16 mouse cellular contexts compared by ENCODE assay signal in the genomic region with DNA sequence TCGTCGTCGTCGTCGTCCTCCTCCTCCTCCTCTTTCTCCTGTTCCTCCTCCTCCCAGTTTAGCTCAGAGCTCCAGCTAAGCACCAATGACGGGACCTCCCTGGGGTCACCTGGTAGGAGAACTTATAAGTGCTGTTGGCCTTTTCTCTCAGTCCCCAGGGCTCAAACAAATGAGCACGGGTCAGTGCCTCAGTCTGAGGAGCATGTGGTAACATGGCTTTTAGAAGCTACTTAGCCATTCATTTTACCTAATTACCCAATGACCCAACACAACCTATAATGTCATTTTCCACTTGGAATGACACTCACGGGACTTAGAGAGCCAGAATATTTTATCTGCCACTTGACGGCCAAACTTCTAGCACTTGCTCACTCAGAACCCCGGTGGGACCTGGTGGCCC.
"Had no signal": no experiment of that assay in that cellular context is flagged by ENCODE, and none has a peak within 500 bp of the region (broad histone marks: within the 10 kb centered on the region; RNA-seq: fewer than 3 reads in every experiment).

No protein-coding gene starts in this region.

- H3K9ac ChIP-seq: neural tube, embryonic 12.5 days; neural tube, embryonic 13.5 days; neural tube, embryonic 15.5 days; stomach, embryonic 15.5 days had no signal

- H3K27me3 ChIP-seq: neural tube, embryonic 12.5 days; neural tube, embryonic 13.5 days; stomach, embryonic 15.5 days had no signal

- H3K9me3 ChIP-seq: neural tube, embryonic 12.5 days; neural tube, embryonic 13.5 days; neural tube, embryonic 15.5 days; stomach, embryonic 15.5 days had no signal

- DNase-seq: right cerebral cortex, adult 18-20 months; right cerebral cortex, postnatal 14 days; right cerebral cortex, postnatal 25 days; right cerebral cortex, postnatal 4 days; spleen, adult 18-20 months; thymus, adult 18-20 months; thymus, adult 2 months; thymus, postnatal 14 days; thymus, postnatal 25 days; thymus, postnatal 36 days; thymus, postnatal 4 days had no signal

- H3K4me2 ChIP-seq: neural tube, embryonic 12.5 days; neural tube, embryonic 13.5 days; neural tube, embryonic 15.5 days; stomach, embryonic 15.5 days had no signal

- H3K4me3 ChIP-seq: neural tube, embryonic 12.5 days; neural tube, embryonic 13.5 days; neural tube, embryonic 15.5 days; stomach, embryonic 15.5 days had no signal

- H3K27ac ChIP-seq: neural tube, embryonic 12.5 days; neural tube, embryonic 13.5 days; neural tube, embryonic 15.5 days; stomach, embryonic 15.5 days; stomach, postnatal 0 days had no signal

- H3K36me3 ChIP-seq: neural tube, embryonic 12.5 days; neural tube, embryonic 13.5 days; neural tube, embryonic 15.5 days; stomach, embryonic 15.5 days had no signal
